Mouse (Mus musculus): ENCODE data around the gene 1700020N01Rik. TPM values are rescaled to one million over a fixed set of nuclear protein-coding genes. Genes with fewer than 3 reads are reported as not detected.
A peak's percentile ranks its signal among the peaks of the same experiment; 100 is the strongest.

1700020N01Rik gene
- polyA plus RNA-seq, 1 experiment from 2014 or later = not detected

DNA sequence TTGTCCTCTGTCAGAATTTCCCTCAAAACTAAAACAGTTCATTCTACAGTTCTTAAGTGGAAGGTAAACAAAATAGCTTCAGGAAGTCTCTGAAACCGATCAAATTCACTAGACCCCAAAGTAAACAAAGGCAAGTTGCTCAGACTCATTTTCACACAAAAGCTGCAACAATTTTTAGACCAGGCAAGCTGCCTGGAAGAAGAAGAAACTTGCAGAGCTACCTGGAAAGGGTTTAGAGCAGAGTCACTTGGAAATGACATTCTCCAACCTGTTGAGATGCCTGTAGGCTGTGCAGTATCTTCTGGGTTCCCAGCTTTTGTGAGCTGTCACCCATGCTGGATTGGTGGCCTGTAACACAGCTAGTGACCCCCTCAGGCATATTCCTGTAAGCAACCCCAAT, 11.4 kb upstream of the 1700020N01Rik start:
- Histone ChIP-seq H3K9ac (replicated peaks; ENCODE audit: low read length) (no peak overlapping the region), H3K4me2 (ENCODE audit: low read length) (no peak overlapping the region), H3K9me3 (ENCODE audit: control insufficient read depth, low read length) (no peaks in the 10 kb centered on the region), H3K4me1 (ENCODE audit: control insufficient read depth, insufficient read depth, low read length) (no peaks in the 10 kb centered on the region), H3K4me3 (replicated peaks; ENCODE audit: low read depth, low read length) (no peak overlapping the region), H3K36me3 (ENCODE audit: control insufficient read depth, insufficient read depth, low read length) (no peaks in the 10 kb centered on the region), H3K27ac (replicated peaks; ENCODE audit: low read depth, low read length) (no peak overlapping the region), H3K27me3 (ENCODE audit: control insufficient read depth, insufficient read depth, low read length) (no peaks in the 10 kb centered on the region)
- DNase-seq (no peak), ATAC-seq (ENCODE audit: low FRiP score, low TSS enrichment) (no peak)
- 85% methylated on average over 1 of the region's 1 CpGs for WGBS

DNA sequence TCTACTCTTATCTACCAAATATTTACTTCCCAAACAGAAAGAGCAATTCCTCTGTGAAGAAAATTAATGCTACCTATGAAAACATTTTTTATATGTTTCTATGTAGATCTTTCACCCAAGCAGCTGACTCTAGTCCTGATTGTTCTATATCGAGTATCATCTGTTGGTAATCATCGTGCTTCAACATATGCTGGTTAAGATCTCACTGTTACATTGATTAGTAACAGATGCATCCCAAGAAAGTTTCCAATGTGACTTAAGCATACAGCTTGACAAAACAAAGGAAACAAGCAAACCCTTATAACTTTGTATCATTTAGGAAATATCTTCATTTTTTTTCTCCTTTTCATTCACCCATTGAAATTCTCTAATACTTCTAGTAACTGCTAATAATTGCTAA, 5.9 kb upstream of the 1700020N01Rik start:
- Histone ChIP-seq H3K4me2 (ENCODE audit: low read length) (no peak overlapping the region), H3K9ac (replicated peaks; ENCODE audit: low read length) (no peak overlapping the region), H3K36me3 (ENCODE audit: control insufficient read depth, insufficient read depth, low read length) (no peaks in the 10 kb centered on the region), H3K4me1 (ENCODE audit: control insufficient read depth, insufficient read depth, low read length) (no peaks in the 10 kb centered on the region), H3K9me3 (ENCODE audit: control insufficient read depth, low read length) (no peaks in the 10 kb centered on the region), H3K4me3 (replicated peaks; ENCODE audit: low read depth, low read length) (no peak overlapping the region), H3K27me3 (ENCODE audit: control insufficient read depth, insufficient read depth, low read length) (no peaks in the 10 kb centered on the region), H3K27ac (replicated peaks; ENCODE audit: low read depth, low read length) (no peak overlapping the region)
- WGBS = over 99% methylated on average over 2 of the region's 2 CpGs
- no peak for ATAC-seq (ENCODE audit: low FRiP score, low TSS enrichment)
- DNase-seq = no peak

DNA sequence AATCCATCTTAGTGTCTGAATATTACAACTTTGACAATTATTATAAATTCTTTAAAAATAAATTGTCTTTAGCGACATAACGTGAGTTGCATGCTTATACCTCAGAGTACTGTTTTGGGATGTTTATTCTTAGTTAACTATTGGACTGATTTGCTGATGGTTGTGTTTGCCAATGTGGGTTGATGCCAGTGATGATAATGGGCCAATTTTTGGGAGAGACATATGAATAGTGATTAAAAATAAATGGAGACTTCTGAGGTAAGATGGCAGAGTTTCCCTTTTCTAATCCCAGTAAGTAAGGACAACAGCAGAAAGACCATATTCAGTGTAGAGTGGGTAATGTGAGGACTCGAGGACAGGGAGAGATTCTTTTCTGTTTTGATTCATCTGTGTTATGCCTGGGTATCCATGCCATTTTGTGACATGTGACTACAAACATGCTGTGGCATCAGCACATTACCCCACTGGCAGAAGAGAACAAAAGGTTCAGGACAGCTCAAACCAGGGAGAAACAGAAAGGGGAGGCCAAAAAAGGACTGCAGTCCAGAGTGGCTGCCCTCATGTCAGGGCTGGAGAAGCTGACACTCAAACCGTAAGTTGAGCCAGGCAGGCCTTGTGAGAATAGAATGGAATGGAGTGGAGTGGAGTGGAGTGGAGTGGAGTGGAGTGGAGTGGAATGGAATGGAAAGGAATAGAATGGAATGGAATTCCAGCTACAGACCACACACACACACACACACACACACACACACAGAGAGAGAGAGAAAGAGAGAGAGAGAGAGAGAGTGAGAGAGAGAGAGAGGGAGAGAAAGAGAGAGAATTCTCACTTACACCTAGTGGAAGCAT, 4.7 kb upstream of the 1700020N01Rik start:
- Histone ChIP-seq H3K4me3 (replicated peaks; ENCODE audit: low read depth, low read length) (no peak overlapping the region), H3K9me3 (ENCODE audit: control insufficient read depth, low read length) (no peaks in the 10 kb centered on the region), H3K9ac (replicated peaks; ENCODE audit: low read length) (no peak overlapping the region), H3K27me3 (ENCODE audit: control insufficient read depth, insufficient read depth, low read length) (no peaks in the 10 kb centered on the region), H3K4me2 (ENCODE audit: low read length) (no peak overlapping the region), H3K36me3 (ENCODE audit: control insufficient read depth, insufficient read depth, low read length) (no peaks in the 10 kb centered on the region), H3K27ac (replicated peaks; ENCODE audit: low read depth, low read length) (no peak overlapping the region), H3K4me1 (ENCODE audit: control insufficient read depth, insufficient read depth, low read length) (no peaks in the 10 kb centered on the region)
- no peak for DNase-seq
- WGBS = 82% methylated on average over 4 of the region's 4 CpGs
- ATAC-seq (ENCODE audit: low FRiP score, low TSS enrichment) = no peak

DNA sequence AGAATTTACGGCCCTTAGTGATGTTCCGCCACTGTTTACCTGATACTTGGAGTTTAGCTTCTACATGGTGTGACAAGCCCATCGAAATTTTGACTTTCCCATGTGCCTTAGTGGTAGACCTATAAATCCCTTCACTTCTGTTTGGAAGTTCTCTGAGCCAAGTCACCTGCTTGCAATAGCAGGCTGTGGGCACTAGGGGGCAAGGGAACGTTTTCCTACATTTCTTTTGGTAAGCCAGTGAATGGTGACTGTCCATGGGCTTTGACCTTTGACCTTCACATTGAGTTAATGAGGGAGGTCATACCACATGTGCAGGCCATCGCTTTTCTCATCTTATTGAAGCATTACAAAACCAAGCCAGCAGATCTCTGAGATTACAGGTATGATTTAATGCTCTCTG, 8.0 kb downstream of the 1700020N01Rik start:
- H3K4me1 ChIP-seq (ENCODE audit: control insufficient read depth, insufficient read depth, low read length) = 0 out of 2 replicates have a peak, but pooled peaks cover 7% of the 10 kb centered on the region
- DNase-seq (peak; percentile 72), ATAC-seq (ENCODE audit: low FRiP score, low TSS enrichment) (no peak)
- H3K27me3 ChIP-seq (ENCODE audit: control insufficient read depth, insufficient read depth, low read length) = no peaks in the 10 kb centered on the region
- H3K4me2 ChIP-seq (ENCODE audit: low read length) = no peak overlapping the region
- 50% methylated on average over 5 of the region's 5 CpGs for WGBS
- no peaks in the 10 kb centered on the region for H3K36me3 ChIP-seq (ENCODE audit: control insufficient read depth, insufficient read depth, low read length)
- H3K9me3 ChIP-seq (ENCODE audit: control insufficient read depth, low read length) = no peaks in the 10 kb centered on the region
- H3K27ac ChIP-seq (replicated peaks; ENCODE audit: low read depth, low read length) = no peak overlapping the region
- no peak overlapping the region for H3K9ac ChIP-seq (replicated peaks; ENCODE audit: low read length)
- no peak overlapping the region for H3K4me3 ChIP-seq (replicated peaks; ENCODE audit: low read depth, low read length)

DNA sequence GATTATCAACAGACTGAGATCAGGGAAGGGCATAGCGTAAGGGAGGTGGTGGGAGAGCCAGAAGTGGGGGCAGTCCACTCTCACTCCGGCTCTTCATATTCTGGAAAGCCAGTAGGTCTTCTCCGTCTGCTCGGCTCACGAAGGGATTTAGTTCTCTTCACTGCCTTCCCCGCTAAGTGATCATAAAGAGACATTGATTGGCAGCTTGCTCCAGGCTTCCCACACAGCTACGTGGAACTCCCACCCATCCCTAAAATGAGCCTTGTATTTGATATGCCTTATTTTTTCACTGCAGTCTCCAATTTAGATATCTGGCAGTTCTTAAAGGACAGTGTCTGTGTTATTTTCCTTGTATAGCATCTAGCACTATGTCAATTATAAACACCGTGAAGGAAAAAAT, 11.5 kb downstream of the 1700020N01Rik start:
- peak; percentile 19 for DNase-seq
- H3K9me3 ChIP-seq (ENCODE audit: control insufficient read depth, low read length) = no peaks in the 10 kb centered on the region
- 61% methylated on average over 8 of the region's 8 CpGs for WGBS
- no peaks in the 10 kb centered on the region for H3K27me3 ChIP-seq (ENCODE audit: control insufficient read depth, insufficient read depth, low read length)
- H3K27ac ChIP-seq (replicated peaks; ENCODE audit: low read depth, low read length) = no peak overlapping the region
- H3K4me2 ChIP-seq (ENCODE audit: low read length) = no peak overlapping the region
- no peak overlapping the region for H3K4me3 ChIP-seq (replicated peaks; ENCODE audit: low read depth, low read length)
- H3K36me3 ChIP-seq (ENCODE audit: control insufficient read depth, insufficient read depth, low read length) = no peaks in the 10 kb centered on the region
- H3K9ac ChIP-seq (replicated peaks; ENCODE audit: low read length) = no peak overlapping the region
- ATAC-seq (ENCODE audit: low FRiP score, low TSS enrichment) = no peak
- H3K4me1 ChIP-seq (ENCODE audit: control insufficient read depth, insufficient read depth, low read length) = 0 out of 2 replicates have a peak, but pooled peaks cover 7% of the 10 kb centered on the region

DNA sequence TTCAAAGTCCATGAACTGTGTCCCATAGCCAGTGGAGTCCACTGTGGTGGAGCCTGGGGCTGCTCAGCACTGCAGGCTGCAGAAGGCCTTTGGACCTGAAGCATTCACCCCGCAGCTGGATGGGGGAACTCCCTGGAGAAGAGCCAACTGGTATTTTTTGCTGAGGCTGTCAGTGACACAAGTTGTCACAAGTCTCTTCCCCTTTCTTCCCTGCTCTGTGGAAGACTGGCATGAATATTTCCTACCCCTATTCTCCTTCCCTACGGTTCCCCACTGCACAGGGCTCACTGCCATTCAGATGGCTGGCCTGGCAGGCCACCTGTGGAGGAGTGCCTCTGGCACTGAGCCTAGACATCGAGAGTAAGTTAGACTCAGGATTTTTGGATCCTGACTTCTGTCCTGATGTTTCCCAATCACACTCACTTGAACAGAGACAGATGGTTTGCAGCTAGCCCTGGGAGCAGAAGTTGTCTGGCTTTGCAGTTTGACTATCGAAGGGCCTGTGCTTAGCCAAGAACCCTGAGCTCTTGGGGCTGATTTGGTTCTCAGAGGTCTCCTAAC, 12.1 kb downstream of the 1700020N01Rik start:
- ATAC-seq (ENCODE audit: low FRiP score, low TSS enrichment) (peak; percentile 63), DNase-seq (peak; percentile 23)
- Histone ChIP-seq H3K4me2 (ENCODE audit: low read length) (no peak overlapping the region), H3K27ac (replicated peaks; ENCODE audit: low read depth, low read length) (no peak overlapping the region), H3K4me1 (ENCODE audit: control insufficient read depth, insufficient read depth, low read length) (0 out of 2 replicates have a peak, but pooled peaks cover 7% of the 10 kb centered on the region), H3K4me3 (replicated peaks; ENCODE audit: low read depth, low read length) (no peak overlapping the region), H3K36me3 (ENCODE audit: control insufficient read depth, insufficient read depth, low read length) (no peaks in the 10 kb centered on the region), H3K9me3 (ENCODE audit: control insufficient read depth, low read length) (no peaks in the 10 kb centered on the region), H3K9ac (replicated peaks; ENCODE audit: low read length) (no peak overlapping the region), H3K27me3 (ENCODE audit: control insufficient read depth, insufficient read depth, low read length) (no peaks in the 10 kb centered on the region)
- WGBS = 47% methylated on average over 4 of the region's 4 CpGs

DNA sequence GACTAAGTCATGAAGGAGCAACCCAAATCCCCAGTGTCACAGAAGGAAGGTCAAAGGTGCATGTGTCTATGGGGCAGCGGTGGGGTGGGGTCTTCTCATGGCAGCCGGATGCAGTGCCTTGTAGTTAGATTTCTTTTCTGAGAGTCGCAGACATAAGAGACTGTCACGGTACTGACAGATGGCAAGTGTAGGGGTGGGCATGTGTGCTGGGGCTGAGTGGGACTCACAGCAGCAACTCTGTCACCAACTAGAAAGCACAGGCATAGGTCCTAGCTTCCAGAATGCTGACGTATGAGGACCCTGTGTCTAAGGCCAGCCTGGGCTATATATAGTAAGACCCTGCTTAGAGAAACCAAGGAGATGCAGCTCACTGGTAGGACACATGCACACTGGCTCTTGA, 12.7 kb downstream of the 1700020N01Rik start:
- H3K27me3 ChIP-seq (ENCODE audit: control insufficient read depth, insufficient read depth, low read length) = no peaks in the 10 kb centered on the region
- H3K4me2 ChIP-seq (ENCODE audit: low read length) = no peak overlapping the region
- ATAC-seq (ENCODE audit: low FRiP score, low TSS enrichment) (no peak), DNase-seq (no peak)
- 0 out of 2 replicates have a peak, but pooled peaks cover 7% of the 10 kb centered on the region for H3K4me1 ChIP-seq (ENCODE audit: control insufficient read depth, insufficient read depth, low read length)
- H3K9ac ChIP-seq (replicated peaks; ENCODE audit: low read length) = no peak overlapping the region
- WGBS = 64% methylated on average over 5 of the region's 5 CpGs
- H3K36me3 ChIP-seq (ENCODE audit: control insufficient read depth, insufficient read depth, low read length) = no peaks in the 10 kb centered on the region
- no peak overlapping the region for H3K4me3 ChIP-seq (replicated peaks; ENCODE audit: low read depth, low read length)
- H3K9me3 ChIP-seq (ENCODE audit: control insufficient read depth, low read length) = no peaks in the 10 kb centered on the region
- H3K27ac ChIP-seq (replicated peaks; ENCODE audit: low read depth, low read length) = no peak overlapping the region

DNA sequence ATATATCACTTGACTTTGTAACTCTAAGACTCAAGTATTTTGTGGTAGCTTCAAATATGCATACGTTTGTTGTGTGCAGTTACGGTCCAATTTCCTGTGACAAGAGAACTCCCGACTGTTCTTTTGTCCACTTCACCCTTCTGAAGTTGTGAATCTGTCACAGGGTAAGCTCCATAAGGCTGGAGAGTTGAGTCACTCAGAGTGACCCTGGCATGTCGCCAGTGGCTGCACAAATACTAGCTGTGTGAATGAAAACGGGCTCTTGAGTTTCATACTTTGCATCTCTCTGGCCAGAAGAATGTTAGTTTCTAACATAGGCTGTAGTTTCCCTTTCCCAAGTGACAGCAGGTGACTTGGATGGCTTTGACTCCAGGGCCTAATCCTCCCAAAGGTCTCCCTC, 14.0 kb downstream of the 1700020N01Rik start:
- no peaks in the 10 kb centered on the region for H3K9me3 ChIP-seq (ENCODE audit: control insufficient read depth, low read length)
- H3K36me3 ChIP-seq (ENCODE audit: control insufficient read depth, insufficient read depth, low read length) = no peaks in the 10 kb centered on the region
- no peak overlapping the region for H3K9ac ChIP-seq (replicated peaks; ENCODE audit: low read length)
- no peak overlapping the region for H3K27ac ChIP-seq (replicated peaks; ENCODE audit: low read depth, low read length)
- 49% methylated on average over 5 of the region's 5 CpGs for WGBS
- no peak overlapping the region for H3K4me2 ChIP-seq (ENCODE audit: low read length)
- 0 out of 2 replicates have a peak, but pooled peaks cover 7% of the 10 kb centered on the region for H3K4me1 ChIP-seq (ENCODE audit: control insufficient read depth, insufficient read depth, low read length)
- DNase-seq (peak; percentile 20), ATAC-seq (ENCODE audit: low FRiP score, low TSS enrichment) (no peak)
- H3K4me3 ChIP-seq (replicated peaks; ENCODE audit: low read depth, low read length) = no peak overlapping the region
- H3K27me3 ChIP-seq (ENCODE audit: control insufficient read depth, insufficient read depth, low read length) = no peaks in the 10 kb centered on the region

DNA sequence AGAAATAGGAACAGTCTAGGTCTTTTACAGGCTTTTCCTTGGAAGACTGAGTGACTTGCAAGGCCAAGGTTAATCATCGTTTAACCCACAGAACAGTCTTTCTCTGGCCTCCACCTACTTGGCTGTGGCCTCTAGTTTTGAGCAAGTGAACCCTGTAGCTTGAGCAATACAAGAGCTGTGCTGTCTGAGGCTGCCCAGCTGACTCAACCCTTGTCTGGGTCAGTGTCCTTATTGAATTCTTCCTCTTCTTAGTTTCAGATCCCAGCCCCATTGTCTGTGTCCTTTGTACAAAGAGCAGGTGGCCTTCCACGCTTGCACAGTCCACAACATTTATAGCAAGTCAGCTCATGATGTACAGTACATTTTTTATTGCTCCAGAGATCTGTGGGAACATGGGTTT, 16.6 kb downstream of the 1700020N01Rik start:
- Histone ChIP-seq H3K4me3 (replicated peaks; ENCODE audit: low read depth, low read length) (no peak overlapping the region), H3K4me1 (ENCODE audit: control insufficient read depth, insufficient read depth, low read length) (0 out of 2 replicates have a peak, but pooled peaks cover 7% of the 10 kb centered on the region), H3K36me3 (ENCODE audit: control insufficient read depth, insufficient read depth, low read length) (no peaks in the 10 kb centered on the region), H3K9ac (replicated peaks; ENCODE audit: low read length) (no peak overlapping the region), H3K4me2 (ENCODE audit: low read length) (no peak overlapping the region), H3K9me3 (ENCODE audit: control insufficient read depth, low read length) (no peaks in the 10 kb centered on the region), H3K27me3 (ENCODE audit: control insufficient read depth, insufficient read depth, low read length) (no peaks in the 10 kb centered on the region), H3K27ac (replicated peaks; ENCODE audit: low read depth, low read length) (no peak overlapping the region)
- DNase-seq = no peak
- ATAC-seq (ENCODE audit: low FRiP score, low TSS enrichment) = no peak
- WGBS = 77% methylated on average over 2 of the region's 2 CpGs

All from midbrain, embryonic 14.5 days (tissue).